Mouse (Mus musculus) neural tube, embryonic 11.5 days (tissue): Measurements from ENCODE around the gene Cd86. TPM values are rescaled to one million over a fixed set of nuclear protein-coding genes. Genes with fewer than 3 reads are reported as not detected.

ENCODE experiments used
- ATAC-seq: fragments of 200-750 bp; cut with Nextera tagmentation; 2 replicates; pipeline ENCODE4 v1.8.0; 2017; ENCODE audit warnings: moderate number of reproducible peaks, mild to moderate bottlenecking, moderate TSS enrichment, moderate library complexity; ENCODE audit not compliant: insufficient read depth, low FRiP score, low TSS enrichment
- DNase-seq: peaks from one replicate; pipeline ENCODE4 v3.0.0-alpha.2; 2015; ENCODE audit warnings: low spot score
- H3K27ac ChIP-seq: fragments of 300-500 bp; sonication (generic); 2 replicates; pipeline ENCODE4 v1.5.1; 2014; ENCODE audit warnings: low read depth, mild to moderate bottlenecking, low read length
- H3K27me3 ChIP-seq: fragments of 300-500 bp; sonication (generic); 2 replicates; pipeline ENCODE4 v1.6.1; 2014; ENCODE audit warnings: mild to moderate bottlenecking, low read length, mixed read lengths; ENCODE audit not compliant: control insufficient read depth, insufficient read depth
- H3K36me3 ChIP-seq: fragments of 300-500 bp; sonication (generic); 2 replicates; pipeline ENCODE4 v1.6.1; 2014; ENCODE audit warnings: mild to moderate bottlenecking, low read length, moderate library complexity, mixed read lengths; ENCODE audit not compliant: control insufficient read depth, insufficient read depth
- H3K4me1 ChIP-seq: fragments of 300-500 bp; sonication (generic); 2 replicates; pipeline ENCODE4 v1.6.1; 2014; ENCODE audit warnings: low read length, mixed read lengths; ENCODE audit not compliant: control insufficient read depth, insufficient read depth
- H3K4me2 ChIP-seq: fragments of 300-500 bp; sonication (generic); 2 replicates; pipeline ENCODE4 v1.6.1; 2014; ENCODE audit warnings: low read depth, mild to moderate bottlenecking, moderate library complexity
- H3K4me3 ChIP-seq: fragments of 300-500 bp; sonication (generic); 2 replicates; pipeline ENCODE4 v1.5.1; 2014; ENCODE audit warnings: low read depth, low read length
- H3K9ac ChIP-seq: fragments of 300-500 bp; sonication (generic); 2 replicates; pipeline ENCODE4 v1.6.1; 2014; ENCODE audit warnings: mild to moderate bottlenecking, low read length
- H3K9me3 ChIP-seq: fragments of 300-500 bp; sonication (generic); 2 replicates; pipeline ENCODE4 v1.6.1; 2016; ENCODE audit warnings: low read length; ENCODE audit not compliant: control insufficient read depth
- WGBS: fragments of 180-500 bp; shearing (Covaris S2); extraction: QIAGEN DNeasy Blood & Tissue Kit; methylation state at CpG from one replicate; pipeline ENCODE4 v1.1.7; 2014; 5-methylcytosine and 5-hydroxymethylcytosine counted together
- polyA plus RNA-seq: library from polyadenylated mRNA; unstranded; fragments of >200 nt; fragmentation: Nextera tagmentation; extraction: Ambion mirVana; gene quantifications from 2 replicates; pipeline ENCODE4 v1.2.1, GENCODE M21; 2014

The Cd86 gene
- polyA plus RNA-seq, 1 experiment from 2014 or later = 0.78 TPM

- no peak overlapping the region for H3K9ac ChIP-seq
- no peak for DNase-seq
- H3K4me3 ChIP-seq = no peak overlapping the region
- no peaks in the 10 kb centered on the region for H3K9me3 ChIP-seq
- no peak for ATAC-seq
- 0 out of 2 replicates have a peak, but pooled peaks cover 8% of the 10 kb centered on the region for H3K27me3 ChIP-seq
- H3K27ac ChIP-seq = no peak overlapping the region
- H3K4me1 ChIP-seq = 0 out of 2 replicates have a peak, but pooled peaks cover 4% of the 10 kb centered on the region
- H3K36me3 ChIP-seq = no peaks in the 10 kb centered on the region
- 88% methylated on average over 6 of the region's 6 CpGs for WGBS
- no peak overlapping the region for H3K4me2 ChIP-seq
Measured at GRCm38 (mm10) chr16:36559573-36559972, 106.3 kb downstream of the Cd86 start.

GRCm38 (mm10) chr16:36555672-36556165 is 110.2 kb downstream of the Cd86 start:
- Histone ChIP-seq H3K27ac (no peak overlapping the region), H3K9me3 (no peaks in the 10 kb centered on the region), H3K4me3 (no peak overlapping the region), H3K4me2 (no peak overlapping the region), H3K36me3 (no peaks in the 10 kb centered on the region), H3K4me1 (no peaks in the 10 kb centered on the region), H3K27me3 (no peaks in the 10 kb centered on the region), H3K9ac (no peak overlapping the region)
- WGBS = 86% methylated on average over 10 of the region's 10 CpGs
- DNase-seq (no peak), ATAC-seq (no peak)

Other genes starting within 250 kb of the Cd86 start
- not detected in 2 replicates for gene Stfa3, start 210.7 kb downstream of the Cd86 start, polyA plus RNA-seq
- gene Casr, start 103.9 kb downstream of the Cd86 start, polyA plus RNA-seq = not detected in 2 replicates
- gene Ildr1, start 27.9 kb upstream of the Cd86 start, polyA plus RNA-seq = 0.11 TPM in 1 of 2 replicates, not detected in the other
- 2.6 and 3.7 TPM in 2 replicates for gene Slc15a2, start 118.9 kb upstream of the Cd86 start, polyA plus RNA-seq
- gene Iqcb1, start 162.3 kb upstream of the Cd86 start, polyA plus RNA-seq = 63.6 and 66.2 TPM in 2 replicates
- gene Eaf2, start 208.9 kb upstream of the Cd86 start, polyA plus RNA-seq = 0.76 and 1.2 TPM in 2 replicates
- gene Golgb1, start 209.1 kb upstream of the Cd86 start, polyA plus RNA-seq = 74.2 and 79.3 TPM in 2 replicates